Mouse (Mus musculus): Measurements from ENCODE around the gene Mief1.

Mief1 gene

GRCm38 (mm10) chr15:80228071-80228800, 5.6 kb upstream of the Mief1 start:
- DNase-seq = no peak

- DNase-seq = no peak
Measured at GRCm38 (mm10) chr15:80232331-80232730, 1.5 kb upstream of the Mief1 start.

GRCm38 (mm10) chr15:80233053-80233452, 765 bp upstream of the Mief1 start:
- no peak for DNase-seq

GRCm38 (mm10) chr15:80235535-80235934, 1.7 kb downstream of the Mief1 start, which contains the start of gene AC140267.1:
TSS of gene AC140267.1 (plus strand) at chr15:80235835.
- DNase-seq = no peak

- DNase-seq = no peak
Measured at GRCm38 (mm10) chr15:80248135-80248534, 14.3 kb downstream of the Mief1 start.

GRCm38 (mm10) chr15:80248596-80248995, 14.8 kb downstream of the Mief1 start:
- no peak for DNase-seq

GRCm38 (mm10) chr15:80249672-80250071, 15.9 kb downstream of the Mief1 start:
- no peak for DNase-seq

- DNase-seq = no peak
Measured at GRCm38 (mm10) chr15:80250586-80250985, 16.8 kb downstream of the Mief1 start.

GRCm38 (mm10) chr15:80253530-80253929, 19.7 kb downstream of the Mief1 start:
- DNase-seq = peak; percentile 40

GRCm38 (mm10) chr15:80254207-80254606, 20.4 kb downstream of the Mief1 start:
- peak; percentile 68 for DNase-seq

- peak; percentile 99 for DNase-seq
Measured at GRCm38 (mm10) chr15:80254847-80255645, 21.2 kb downstream of the Mief1 start, which contains the start of gene Atf4. TSS of gene Atf4 (plus strand) at chr15:80255184.

- DNase-seq = peak; percentile 93
Measured at GRCm38 (mm10) chr15:80255646-80256121, 21.9 kb downstream of the Mief1 start.

GRCm38 (mm10) chr15:80256242-80256641, 22.4 kb downstream of the Mief1 start:
- peak; percentile 11 for DNase-seq

- DNase-seq = no peak
Measured at GRCm38 (mm10) chr15:80256656-80257601, 23.1 kb downstream of the Mief1 start.

GRCm38 (mm10) chr15:80257602-80258239, 23.9 kb downstream of the Mief1 start:
- peak; percentile 32 for DNase-seq

GRCm38 (mm10) chr15:80258240-80259170, 24.7 kb downstream of the Mief1 start:
- DNase-seq = peak; percentile 13

- DNase-seq = no peak
Measured at GRCm38 (mm10) chr15:80259406-80260045, 25.7 kb downstream of the Mief1 start.

GRCm38 (mm10) chr15:80260677-80261076, 26.9 kb downstream of the Mief1 start:
- peak; percentile 90 for DNase-seq

GRCm38 (mm10) chr15:80261100-80261499, 27.3 kb downstream of the Mief1 start:
- no peak for DNase-seq
